Mouse (Mus musculus) gastrocnemius, adult 2 months (tissue): ENCODE data around the gene H3f3a. TPM values are rescaled to one million over a fixed set of nuclear protein-coding genes. Genes with fewer than 3 reads are reported as not detected.

Experiments
- DNase-seq: peaks from one replicate; pipeline ENCODE4 v3.0.0; 2022
- H3K27ac ChIP-seq: fragments of 200-600 bp; 2 replicates; pipeline ENCODE4 v1.8.1; 2022; ENCODE audit warnings: mild to moderate bottlenecking
- H3K4me3 ChIP-seq: fragments of 200-600 bp; 2 replicates; pipeline ENCODE4 v1.8.1; 2022; ENCODE audit warnings: mild to moderate bottlenecking, moderate library complexity
- CTCF ChIP-seq: fragments of 200-600 bp; IDR thresholded peaks from 2 replicates; pipeline ENCODE4 v1.8.1; 2022; ENCODE audit warnings: antibody characterized with exemption, mild to moderate bottlenecking, moderate library complexity
- intact Hi-C: fragments of 180-260 bp; cut with DNase I; formaldehyde crosslinking; loops from one replicate; pipeline ENCODE4 v1.15.1; 2025
- long read RNA-seq, 2 experiments: library from polyadenylated mRNA; stranded (forward); transcript quantifications; one replicate each; pipeline ENCODE4 v2.0.0; 2021
- total RNA-seq, 2 experiments: library from RNA; stranded (reverse); gene quantifications; 2 replicates each; pipeline ENCODE4 v1.2.3; 2021

The H3f3a gene
- total RNA-seq: 100 to 1,000 TPM; 314 to 379 TPM
- long read RNA-seq, experiment 1, transcript H3f3a-205 (4 exons, 2,841 nt): major isoform, 76 of 97 reads
- long read RNA-seq, experiment 1, partial matches to known transcripts: 0 of 97 reads
- long read RNA-seq, experiment 1, other reads (novel, unspliced or antisense): 20 of 97 reads
- long read RNA-seq, experiment 2, transcript H3f3a-205 (4 exons, 2,841 nt): major isoform, 89 of 112 reads
- long read RNA-seq, experiment 2, partial matches to known transcripts: 2 of 112 reads
- long read RNA-seq, experiment 2, other reads (novel, unspliced or antisense): 21 of 112 reads

- Histone ChIP-seq H3K27ac (peak within 1 kb of the TSS; percentile 94), H3K4me3 (peak within 1 kb of the TSS; percentile 99)
- DNase-seq: peak; percentile 94
- intact Hi-C loops: loop anchor here (1.0 to 5.0 kb wide), 3 partner anchors 34 to 87 kb away; partner anchors contain the start of gene Acbd3
- no peak for TF ChIP-seq CTCF
Observed at GRCm38 (mm10) chr1:180813885-180814740, at the start of gene H3f3a. Gene H3f3a, minus strand, starts transcription at chr1:180813943.

GRCm38 (mm10) chr1:180860030-180860429 lies 46.3 kb upstream of the H3f3a start:
- intact Hi-C loops: no loop called here
- Histone ChIP-seq H3K27ac (no peak overlapping the region), H3K4me3 (no peak overlapping the region)
- TF ChIP-seq CTCF: no peak
- DNase-seq: no peak

GRCm38 (mm10) chr1:180858763-180859162 lies 45.0 kb upstream of the H3f3a start:
- no peak for DNase-seq
- no peak overlapping the region for H3K27ac ChIP-seq
- TF ChIP-seq CTCF: no peak
- no peak overlapping the region for H3K4me3 ChIP-seq
- intact Hi-C loops: no loop called here

- Histone ChIP-seq H3K4me3 (peak within 1 kb of the TSS; percentile 89), H3K27ac (peak within 1 kb of the TSS; percentile 99)
- TF ChIP-seq CTCF: no peak
- intact Hi-C loops: loop anchor here (2.0 kb wide), 1 partner anchor 82 kb away; no protein-coding TSS in a partner anchor
- DNase-seq: peak; percentile 100
Observed at GRCm38 (mm10) chr1:180850316-180851270, 36.9 kb upstream of the H3f3a start, which contains the start of gene Sde2. Gene Sde2, plus strand, starts transcription at chr1:180851127.

GRCm38 (mm10) chr1:180849701-180850301 lies 36.1 kb upstream of the H3f3a start:
- Histone ChIP-seq H3K4me3 (peak overlapping the region; percentile 89), H3K27ac (peak overlapping the region; percentile 99)
- TF ChIP-seq CTCF: no peak
- intact Hi-C loops: loop anchor here (2.0 kb wide), 1 partner anchor 81 kb away; no protein-coding TSS in a partner anchor
- DNase-seq: no peak

GRCm38 (mm10) chr1:180848511-180849241 lies 34.9 kb upstream of the H3f3a start:
- Histone ChIP-seq H3K4me3 (peak overlapping the region; percentile 76), H3K27ac (peak overlapping the region; percentile 99)
- no peak for TF ChIP-seq CTCF
- intact Hi-C loops: loop anchor here (1.0 kb wide), 1 partner anchor 34 kb away; no protein-coding TSS in a partner anchor
- peak; percentile 62 for DNase-seq

- intact Hi-C loops: loop anchor here (1.0 kb wide), 1 partner anchor 34 kb away; no protein-coding TSS in a partner anchor
- Histone ChIP-seq H3K4me3 (peak overlapping the region; percentile 76), H3K27ac (peak overlapping the region; percentile 99)
- peak; percentile 80 for DNase-seq
- no peak for TF ChIP-seq CTCF
Observed at GRCm38 (mm10) chr1:180848114-180848510, 34.4 kb upstream of the H3f3a start.

GRCm38 (mm10) chr1:180841561-180842300 lies 28.0 kb upstream of the H3f3a start:
- TF ChIP-seq CTCF: no peak
- no peak overlapping the region for H3K4me3 ChIP-seq
- H3K27ac ChIP-seq: no peak overlapping the region
- intact Hi-C loops: no loop called here
- DNase-seq: no peak

- no peak for TF ChIP-seq CTCF
- no peak overlapping the region for H3K4me3 ChIP-seq
- H3K27ac ChIP-seq: no peak overlapping the region
- DNase-seq: no peak
- intact Hi-C loops: no loop called here
Observed at GRCm38 (mm10) chr1:180839201-180839910, 25.6 kb upstream of the H3f3a start.

GRCm38 (mm10) chr1:180838014-180838413 lies 24.3 kb upstream of the H3f3a start:
- no peak for TF ChIP-seq CTCF
- Histone ChIP-seq H3K4me3 (no peak overlapping the region), H3K27ac (no peak overlapping the region)
- no peak for DNase-seq
- intact Hi-C loops: no loop called here
